Mouse (Mus musculus): ENCODE measurements around the gene Gm14444. TPM values are rescaled to one million over a fixed set of nuclear protein-coding genes. Genes with fewer than 3 reads are reported as not detected.

Gm14444 gene
- polyA plus RNA-seq (2012; ENCODE audit: low replicate concordance): not detected in 2 replicates

GRCm38 (mm10) chr2:175010022-175010421, at the start of gene Gm14444:
Gene Gm14444 (plus strand): TSS chr2:175010241.

GRCm38 (mm10) chr2:175067681-175068261, 57.7 kb downstream of the Gm14444 start, which contains the start of gene Gm14393:
Gene Gm14393 (minus strand): TSS chr2:175067781.

Other genes with a start within 250 kb of the Gm14444 start
- 0.11 and 0.16 TPM in 2 replicates for gene Edn3, start 249.6 kb upstream of the Gm14444 start, polyA plus RNA-seq (2012; ENCODE audit: low replicate concordance)
- gene Gm14393, start 57.5 kb downstream of the Gm14444 start, polyA plus RNA-seq (2012; ENCODE audit: low replicate concordance): not detected in 2 replicates
- gene Gm14399, start 131.8 kb downstream of the Gm14444 start, polyA plus RNA-seq (2012; ENCODE audit: low replicate concordance): not detected in 2 replicates
- not detected in 2 replicates for gene Gm14443, start 165.6 kb downstream of the Gm14444 start, polyA plus RNA-seq (2012; ENCODE audit: low replicate concordance)
- 0.28 and 1.2 TPM in 2 replicates for gene Gm14391, start 196.7 kb downstream of the Gm14444 start, polyA plus RNA-seq (2012; ENCODE audit: low replicate concordance)